Mouse (Mus musculus) gastrocnemius, postnatal 36 days (tissue): ENCODE measurements around the gene Ajm1. TPM values are rescaled to one million over a fixed set of nuclear protein-coding genes. Genes with fewer than 3 reads are reported as not detected.
"Not testable (repeated sequence)": the region's sequence is repeated elsewhere in the genome, so short reads cannot be mapped to it uniquely, and the experiment has no call there.

Source experiments
- DNase-seq, 2 experiments: peaks; one replicate each; pipeline ENCODE4 v3.0.0; 2022
- intact Hi-C: fragments of 180-260 bp; cut with DNase I; formaldehyde crosslinking; loops from one replicate; pipeline ENCODE4 v1.15.1; 2025
- total RNA-seq, 2 experiments: library from RNA; stranded (reverse); gene quantifications; 2 replicates each; pipeline ENCODE4 v1.2.3; 2021

Gene Ajm1
- total RNA-seq, 2 experiments from 2014 or later, result not detected

- DNase-seq, result no peak
- intact Hi-C loops, result no loop called here
Observed at GRCm38 (mm10) chr2:25571221-25571620, 10.3 kb downstream of the Ajm1 start.

- intact Hi-C loops, result no loop called here
- DNase-seq, result no peak
Observed at GRCm38 (mm10) chr2:25569323-25569722, 12.2 kb downstream of the Ajm1 start.

DNA sequence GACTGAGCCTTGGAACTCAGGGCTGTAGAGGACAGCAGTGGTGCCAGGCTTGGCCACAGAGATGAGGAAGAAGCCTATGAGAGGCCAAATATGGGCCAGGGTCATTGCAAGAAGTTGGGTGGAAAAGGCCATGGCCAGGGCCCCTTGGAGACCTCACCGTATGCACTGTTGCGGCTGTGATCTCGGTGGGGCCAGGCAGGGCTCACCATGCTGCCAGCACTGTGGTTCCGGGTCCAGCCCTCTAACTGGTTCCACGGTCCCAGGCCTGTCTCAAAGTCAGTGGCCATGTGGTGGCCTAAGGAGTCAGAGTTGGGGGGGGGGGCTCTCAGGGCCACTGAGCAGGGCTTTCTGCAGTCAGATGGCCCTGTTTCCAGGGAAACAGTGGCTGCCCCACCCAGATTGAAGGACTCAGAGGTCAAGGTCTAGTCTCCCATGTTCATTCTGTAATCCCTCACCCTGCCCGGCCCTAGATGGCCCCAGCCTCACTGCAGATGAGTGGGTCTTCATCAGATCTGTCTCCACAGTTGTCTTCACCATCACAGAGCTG lies 13.0 kb downstream of the Ajm1 start:
- DNase-seq, result no peak
- intact Hi-C loops, result no loop called here

GRCm38 (mm10) chr2:25566558-25566957 lies 15.0 kb downstream of the Ajm1 start:
- intact Hi-C loops, result no loop called here
- peak in 1 of 2 experiments; percentile 10 for DNase-seq

- intact Hi-C loops, result no loop called here
- no peak for DNase-seq
Observed at GRCm38 (mm10) chr2:25565741-25566140, 15.8 kb downstream of the Ajm1 start.

DNA sequence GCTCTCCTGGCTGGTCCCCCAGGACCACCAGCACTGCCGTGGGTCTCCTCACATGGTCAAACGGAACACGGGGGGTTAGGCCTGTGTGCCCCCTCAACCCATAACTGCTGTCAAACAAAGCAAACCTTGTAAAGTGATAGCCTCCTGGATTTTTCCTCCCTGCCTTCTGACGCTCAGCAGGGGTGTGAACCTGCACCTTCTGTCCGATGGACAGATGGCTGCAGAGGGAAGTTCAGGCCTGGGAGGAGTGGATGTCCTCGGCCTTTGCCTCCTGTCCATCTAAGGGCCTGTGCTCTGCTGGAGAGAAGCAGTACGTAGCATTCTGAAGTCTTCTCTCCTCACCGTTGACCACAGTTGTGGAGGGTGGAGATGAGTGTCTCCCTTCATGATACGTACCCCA lies 19.6 kb downstream of the Ajm1 start:
- DNase-seq, result no peak
- intact Hi-C loops, result no loop called here

GRCm38 (mm10) chr2:25560551-25560950 lies 21.0 kb downstream of the Ajm1 start:
- intact Hi-C loops, result no loop called here
- no peak for DNase-seq

GRCm38 (mm10) chr2:25558774-25559173 lies 22.8 kb downstream of the Ajm1 start:
- DNase-seq, result no peak
- intact Hi-C loops, result no loop called here

- intact Hi-C loops, result no loop called here
Observed at GRCm38 (mm10) chr2:25557964-25558360, 23.6 kb downstream of the Ajm1 start.

DNA sequence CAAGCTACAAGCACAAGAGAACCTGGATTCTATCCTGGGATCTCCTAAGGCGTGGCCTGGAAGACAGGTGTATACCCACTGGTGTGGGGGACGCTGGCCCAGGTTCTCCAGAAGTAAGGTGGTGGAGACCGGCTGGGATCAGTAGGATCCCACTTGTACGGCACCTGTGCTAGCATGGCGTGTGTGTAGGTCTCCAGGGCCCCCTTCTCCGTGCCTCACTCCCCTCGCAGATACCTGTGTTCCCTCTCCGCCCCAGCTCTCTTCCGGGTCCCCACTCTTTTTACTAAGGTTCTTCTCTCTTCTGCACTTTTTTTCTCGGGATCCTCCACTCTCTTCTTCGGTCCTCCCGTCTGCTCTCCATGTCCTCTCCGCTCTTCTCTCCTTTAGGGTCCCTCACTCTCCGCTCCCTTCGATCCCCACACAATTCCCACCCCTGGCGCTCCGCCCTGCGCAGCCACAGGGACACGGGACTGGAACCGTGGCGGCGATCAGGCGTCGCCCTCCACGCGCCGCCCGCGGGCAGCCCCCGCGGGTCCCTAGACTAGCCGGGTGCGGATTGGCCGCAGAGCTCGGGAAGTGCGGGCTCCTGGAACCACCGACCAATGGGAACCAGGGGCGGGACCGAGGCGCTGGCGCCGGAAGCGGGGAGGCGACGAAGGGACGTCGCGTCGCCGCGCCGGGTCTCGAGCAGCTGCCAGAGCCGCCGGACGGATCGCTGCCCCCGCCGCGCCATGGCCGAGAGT lies 24.2 kb downstream of the Ajm1 start, which contains the start of gene Edf1:
Gene Edf1, plus strand, starts transcription at position 627 of the 743 bp plus-strand sequence.
- DNase-seq, result peak; percentile 90 to 94
- intact Hi-C loops, result no loop called here

More at GRCm38 (mm10) chr2:25557964-25558360, 23.6 kb downstream of the Ajm1 start:
- DNase-seq, result no peak

DNA sequence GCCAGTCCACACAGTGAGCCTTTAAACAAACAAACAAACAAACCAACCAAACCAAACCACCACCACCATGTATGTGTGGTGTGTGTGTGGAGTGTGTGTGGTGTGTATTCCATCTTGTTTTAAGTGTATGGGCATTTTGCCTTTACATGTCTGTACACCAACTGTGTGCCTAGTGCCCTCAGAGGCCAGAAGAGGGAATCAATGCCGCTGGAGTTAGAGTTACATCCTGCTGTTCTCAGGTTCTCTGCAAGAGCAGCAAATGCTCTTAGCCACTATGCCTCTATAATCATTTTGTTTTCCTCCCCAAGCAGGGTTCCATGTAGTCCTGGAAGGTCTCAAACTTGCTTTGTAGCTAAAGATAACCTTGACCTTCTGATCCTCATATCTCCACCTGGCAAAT lies 25.3 kb downstream of the Ajm1 start:
- intact Hi-C loops, result no loop called here
- DNase-seq, result no peak

- DNase-seq, intact Hi-C loops: not testable (repeated sequence)
Observed at GRCm38 (mm10) chr2:25555479-25555878, 26.1 kb downstream of the Ajm1 start.

DNA sequence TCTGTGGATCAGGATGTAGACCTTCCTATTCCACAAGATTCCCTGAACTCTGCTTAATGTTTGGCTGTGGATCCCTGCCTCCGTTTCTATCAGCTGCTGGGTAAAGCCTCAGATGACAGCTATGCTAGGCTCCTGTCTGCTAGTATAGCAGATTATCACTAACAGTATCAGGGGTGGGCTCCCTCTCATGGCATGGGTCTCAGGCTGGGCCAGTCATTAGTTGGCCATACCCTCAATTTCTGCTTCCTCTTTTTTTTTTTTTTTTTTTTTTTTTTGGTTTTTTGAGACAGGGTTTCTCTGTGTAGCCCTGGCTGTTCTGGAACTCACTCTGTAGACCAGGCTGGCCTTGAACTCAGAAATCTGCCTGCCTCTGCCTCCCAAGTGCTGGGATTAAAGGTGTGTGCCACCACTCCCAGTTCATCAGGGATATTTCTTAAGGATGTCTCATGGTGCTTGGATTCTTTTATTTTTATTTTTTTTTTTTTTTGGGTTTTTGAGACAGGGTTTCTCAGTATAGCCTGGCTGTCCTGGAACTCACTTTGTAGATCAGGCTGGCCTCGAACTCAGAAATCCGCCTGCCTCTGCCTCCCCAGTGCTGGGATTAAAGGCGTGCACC lies 28.3 kb downstream of the Ajm1 start:
- intact Hi-C loops, DNase-seq: not testable (repeated sequence)

DNA sequence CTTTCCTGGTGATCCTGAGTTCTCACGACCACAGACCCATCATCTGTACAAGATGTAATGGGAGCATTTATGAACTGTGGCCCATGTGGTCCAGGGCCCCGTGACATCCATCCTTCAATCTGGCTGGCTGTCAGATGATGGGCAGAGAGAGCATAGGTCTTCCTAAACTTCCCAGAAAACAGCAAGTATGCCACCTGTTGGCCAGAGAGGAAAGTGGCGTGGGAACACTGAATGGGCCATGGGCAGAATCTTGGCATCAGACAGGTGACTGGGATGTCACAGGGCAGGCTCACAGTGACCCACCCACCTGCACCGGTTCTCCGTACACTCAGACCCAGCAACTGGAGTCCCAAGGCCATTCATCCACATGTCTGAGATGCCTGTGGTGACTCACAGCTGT lies 30.4 kb downstream of the Ajm1 start:
- intact Hi-C loops, result loop anchor here (1.0 to 2.0 kb wide), 2 partner anchors 41 to 128 kb away; partner anchors contain the start of gene Fut7

DNA sequence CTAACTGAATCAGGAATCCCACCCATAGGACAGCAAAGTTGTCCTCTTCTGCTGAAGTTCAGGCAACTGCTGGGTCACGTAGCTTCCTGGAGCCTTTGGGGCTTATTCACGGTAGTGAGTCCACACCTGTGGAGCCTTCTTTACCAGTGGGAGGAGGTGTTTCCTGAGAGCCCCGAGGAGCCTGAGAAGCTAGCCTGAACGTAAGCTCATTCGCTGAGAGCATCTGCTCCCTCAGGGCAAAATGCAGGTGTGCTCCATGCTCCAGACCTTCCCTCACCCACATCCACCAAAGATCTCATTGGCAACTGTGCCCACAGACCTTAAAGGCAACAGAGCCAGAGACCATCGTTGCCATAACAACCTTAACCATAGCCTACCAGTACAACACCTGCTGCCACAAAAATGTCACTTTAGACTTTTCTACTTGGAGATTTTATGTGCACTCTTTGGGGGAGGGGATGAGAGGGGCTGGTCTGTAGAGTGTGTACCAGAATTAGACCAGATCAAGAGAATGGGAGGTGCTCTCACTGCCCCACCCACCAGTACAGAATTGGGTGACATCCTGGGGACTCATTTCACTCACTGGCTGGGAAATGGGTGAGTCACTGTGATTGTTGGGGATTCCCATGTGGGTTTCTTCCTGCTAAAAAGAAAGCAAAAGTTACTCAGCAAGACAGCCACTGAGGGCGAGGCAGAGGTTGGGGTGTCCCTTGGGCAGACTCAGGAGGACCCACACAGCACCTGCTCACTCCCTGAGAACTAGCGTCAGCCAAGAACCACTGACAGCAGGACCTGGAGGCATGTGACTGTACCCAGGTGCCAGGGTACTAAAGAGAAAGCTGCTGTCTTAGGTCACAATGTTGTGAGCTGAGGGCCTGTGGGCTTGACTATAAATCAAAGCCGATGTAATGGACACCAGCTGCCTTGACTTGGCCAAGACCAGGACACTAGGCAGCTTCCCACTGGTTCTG lies 32.3 kb downstream of the Ajm1 start:
- intact Hi-C loops, result no loop called here
- DNase-seq, result peak in 1 of 2 experiments; percentile 10

More for the DNA sequence above, 30.4 kb downstream of the Ajm1 start:
- peak in 1 of 2 experiments; percentile 16 for DNase-seq

GRCm38 (mm10) chr2:25546811-25547491 lies 34.6 kb downstream of the Ajm1 start, which contains the start of gene Traf2:
Gene Traf2 (minus strand): TSS chr2:25546940.
- peak; percentile 97 to 99 for DNase-seq
- intact Hi-C loops, result no loop called here

DNA sequence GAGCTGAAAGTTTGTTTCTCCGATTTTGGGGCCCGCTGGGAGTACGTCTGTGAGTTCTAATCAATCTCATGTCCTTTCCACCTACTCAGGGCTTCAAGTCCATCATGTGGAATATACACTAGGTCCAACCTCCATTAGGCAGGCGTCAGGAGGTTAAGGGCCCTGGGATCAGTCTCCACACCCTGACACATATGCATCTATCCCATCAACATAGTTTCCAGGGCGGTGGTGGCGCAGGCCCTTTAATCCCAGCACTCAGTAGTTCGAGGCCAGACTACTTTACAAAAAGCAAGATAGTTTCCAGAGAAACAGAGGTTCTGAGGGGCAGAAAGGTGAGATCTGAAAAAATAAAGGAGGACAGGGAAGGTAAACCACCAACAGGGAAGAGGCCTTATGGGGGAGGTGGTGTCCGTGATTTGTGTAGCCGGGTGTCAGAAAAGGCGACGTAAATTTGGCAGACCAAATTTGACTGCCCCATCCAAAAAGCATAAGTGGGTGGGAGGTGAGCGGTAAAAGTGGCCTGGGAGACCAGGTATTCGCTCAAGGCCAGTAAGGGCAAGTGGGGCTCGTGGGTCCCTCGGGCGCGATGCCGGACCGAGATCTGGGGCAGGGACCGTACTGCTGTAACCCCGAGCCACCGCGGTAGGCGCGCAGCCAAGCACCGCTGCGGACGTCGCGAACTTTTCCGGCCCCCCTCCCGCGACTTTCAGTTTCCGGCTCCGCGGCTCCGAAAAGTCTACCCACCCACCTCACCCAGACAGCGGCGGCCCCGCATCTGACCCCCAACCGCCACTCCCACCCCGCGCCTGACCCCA lies 35.4 kb downstream of the Ajm1 start:
- intact Hi-C loops, result no loop called here
- DNase-seq, result peak in 1 of 2 experiments; percentile 65

- DNase-seq, result no peak
- intact Hi-C loops, result no loop called here
Observed at GRCm38 (mm10) chr2:25541644-25542367, 39.8 kb downstream of the Ajm1 start.
